Mouse (Mus musculus): ENCODE data around the gene Gm17455. TPM values are rescaled to one million over a fixed set of nuclear protein-coding genes. Genes with fewer than 3 reads are reported as not detected.

Gm17455 gene
- polyA plus RNA-seq, 1 experiment from 2014 or later, result 12.3 TPM

GRCm38 (mm10) chr10:60361615-60362309 is 37.8 kb upstream of the Gm17455 start:
- ATAC-seq (ENCODE audit: low read depth), result no peak
- Histone ChIP-seq H3K27ac (replicated peaks) (peak overlapping the region; percentile 54; the same call in 1 of the 2 replicates), H3K4me2 (no peak overlapping the region), H3K4me1 (replicated peaks) (peaks cover 44% of the 10 kb centered on the region), H3K9ac (no peak overlapping the region), H3K27me3 (no peaks in the 10 kb centered on the region), H3K9me3 (no peaks in the 10 kb centered on the region), H3K36me3 (no peaks in the 10 kb centered on the region), H3K4me3 (no peak overlapping the region)
- WGBS, result 36% methylated on average over 12 of the region's 12 CpGs

- Histone ChIP-seq H3K4me3 (no peak overlapping the region), H3K36me3 (no peaks in the 10 kb centered on the region), H3K9me3 (no peaks in the 10 kb centered on the region), H3K27me3 (no peaks in the 10 kb centered on the region), H3K27ac (replicated peaks) (peak overlapping the region; percentile 54; the same call in 1 of the 2 replicates), H3K4me2 (no peak overlapping the region), H3K4me1 (replicated peaks) (peaks cover 43% of the 10 kb centered on the region), H3K9ac (no peak overlapping the region)
- 21% methylated on average over 2 of the region's 2 CpGs for WGBS
- ATAC-seq (ENCODE audit: low read depth), result no peak
Measured at GRCm38 (mm10) chr10:60362310-60362628, 37.3 kb upstream of the Gm17455 start.

- Histone ChIP-seq H3K9ac (no peak overlapping the region), H3K9me3 (no peaks in the 10 kb centered on the region), H3K27ac (replicated peaks) (no peak overlapping the region), H3K4me1 (replicated peaks) (peaks cover 39% of the 10 kb centered on the region), H3K27me3 (no peaks in the 10 kb centered on the region), H3K4me3 (no peak overlapping the region), H3K36me3 (no peaks in the 10 kb centered on the region), H3K4me2 (no peak overlapping the region)
- no peak for ATAC-seq (ENCODE audit: low read depth)
- 66% methylated on average over 6 of the region's 6 CpGs for WGBS
Measured at GRCm38 (mm10) chr10:60363426-60363825, 36.1 kb upstream of the Gm17455 start.

- no peak for ATAC-seq (ENCODE audit: low read depth)
- no peaks in the 10 kb centered on the region for H3K36me3 ChIP-seq
- no peaks in the 10 kb centered on the region for H3K9me3 ChIP-seq
- no peak overlapping the region for H3K4me2 ChIP-seq
- WGBS, result 93% methylated on average over 1 of the region's 2 CpGs
- H3K27ac ChIP-seq (replicated peaks), result no peak overlapping the region
- H3K4me3 ChIP-seq, result no peak overlapping the region
- H3K4me1 ChIP-seq (replicated peaks), result peaks cover 26% of the 10 kb centered on the region
- H3K9ac ChIP-seq, result no peak overlapping the region
- no peaks in the 10 kb centered on the region for H3K27me3 ChIP-seq
Measured at GRCm38 (mm10) chr10:60367145-60367544, 32.4 kb upstream of the Gm17455 start.

GRCm38 (mm10) chr10:60367904-60368303 is 31.6 kb upstream of the Gm17455 start:
- no peaks in the 10 kb centered on the region for H3K36me3 ChIP-seq
- WGBS, result 83% methylated on average over 4 of the region's 4 CpGs
- H3K4me1 ChIP-seq (replicated peaks), result peaks cover 19% of the 10 kb centered on the region
- H3K27me3 ChIP-seq, result no peaks in the 10 kb centered on the region
- H3K4me3 ChIP-seq, result no peak overlapping the region
- no peaks in the 10 kb centered on the region for H3K9me3 ChIP-seq
- no peak for ATAC-seq (ENCODE audit: low read depth)
- no peak overlapping the region for H3K27ac ChIP-seq (replicated peaks)
- H3K9ac ChIP-seq, result no peak overlapping the region
- H3K4me2 ChIP-seq, result no peak overlapping the region

GRCm38 (mm10) chr10:60369405-60369804 is 30.1 kb upstream of the Gm17455 start:
- Histone ChIP-seq H3K4me1 (replicated peaks) (peaks cover 10% of the 10 kb centered on the region), H3K27me3 (no peaks in the 10 kb centered on the region), H3K36me3 (no peaks in the 10 kb centered on the region), H3K9ac (no peak overlapping the region), H3K27ac (replicated peaks) (no peak overlapping the region), H3K4me2 (no peak overlapping the region), H3K4me3 (no peak overlapping the region), H3K9me3 (no peaks in the 10 kb centered on the region)
- ATAC-seq (ENCODE audit: low read depth), result no peak
- WGBS, result 88% methylated on average over 6 of the region's 6 CpGs

- WGBS, result 54% methylated on average over 2 of the region's 2 CpGs
- Histone ChIP-seq H3K36me3 (no peaks in the 10 kb centered on the region), H3K4me2 (no peak overlapping the region), H3K9me3 (no peaks in the 10 kb centered on the region), H3K4me3 (no peak overlapping the region), H3K4me1 (replicated peaks) (peaks cover 8% of the 10 kb centered on the region), H3K27me3 (no peaks in the 10 kb centered on the region), H3K27ac (replicated peaks) (no peak overlapping the region), H3K9ac (no peak overlapping the region)
- ATAC-seq (ENCODE audit: low read depth), result no peak
Measured at GRCm38 (mm10) chr10:60370098-60370497, 29.4 kb upstream of the Gm17455 start.

- no peaks in the 10 kb centered on the region for H3K27me3 ChIP-seq
- peaks cover 8% of the 10 kb centered on the region for H3K4me1 ChIP-seq (replicated peaks)
- no peaks in the 10 kb centered on the region for H3K9me3 ChIP-seq
- no peak for ATAC-seq (ENCODE audit: low read depth)
- H3K4me2 ChIP-seq, result no peak overlapping the region
- H3K27ac ChIP-seq (replicated peaks), result no peak overlapping the region
- 65% methylated on average over 5 of the region's 5 CpGs for WGBS
- H3K4me3 ChIP-seq, result no peak overlapping the region
- no peaks in the 10 kb centered on the region for H3K36me3 ChIP-seq
- H3K9ac ChIP-seq, result no peak overlapping the region
Measured at GRCm38 (mm10) chr10:60370601-60371061, 28.9 kb upstream of the Gm17455 start.

- no peaks in the 10 kb centered on the region for H3K27me3 ChIP-seq
- H3K9ac ChIP-seq, result no peak overlapping the region
- H3K9me3 ChIP-seq, result no peaks in the 10 kb centered on the region
- no peak overlapping the region for H3K27ac ChIP-seq (replicated peaks)
- ATAC-seq (ENCODE audit: low read depth), result no peak
- H3K36me3 ChIP-seq, result no peaks in the 10 kb centered on the region
- H3K4me1 ChIP-seq (replicated peaks), result peaks cover 8% of the 10 kb centered on the region
- H3K4me2 ChIP-seq, result no peak overlapping the region
- WGBS, result 83% methylated on average over 5 of the region's 5 CpGs
- no peak overlapping the region for H3K4me3 ChIP-seq
Measured at GRCm38 (mm10) chr10:60371596-60372386, 27.7 kb upstream of the Gm17455 start.

GRCm38 (mm10) chr10:60373543-60373936 is 26.0 kb upstream of the Gm17455 start:
- Histone ChIP-seq H3K9me3 (no peaks in the 10 kb centered on the region), H3K4me1 (replicated peaks) (peaks cover 8% of the 10 kb centered on the region), H3K4me3 (no peak overlapping the region), H3K4me2 (no peak overlapping the region), H3K27me3 (no peaks in the 10 kb centered on the region), H3K36me3 (no peaks in the 10 kb centered on the region), H3K27ac (replicated peaks) (0 out of 2 replicates have a peak overlapping the region, but pooled peaks have one; percentile 18), H3K9ac (no peak overlapping the region)
- ATAC-seq (ENCODE audit: low read depth), result no peak
- 75% methylated on average over 6 of the region's 6 CpGs for WGBS

- ATAC-seq (ENCODE audit: low read depth), result no peak
- Histone ChIP-seq H3K9me3 (no peaks in the 10 kb centered on the region), H3K27me3 (no peaks in the 10 kb centered on the region), H3K4me2 (no peak overlapping the region), H3K27ac (replicated peaks) (0 out of 2 replicates have a peak overlapping the region, but pooled peaks have one; percentile 18), H3K4me3 (no peak overlapping the region), H3K9ac (no peak overlapping the region), H3K4me1 (replicated peaks) (peaks cover 8% of the 10 kb centered on the region), H3K36me3 (no peaks in the 10 kb centered on the region)
- 65% methylated on average over 8 of the region's 8 CpGs for whole genome bisulfite sequencing
Measured at GRCm38 (mm10) chr10:60373937-60374578, 25.5 kb upstream of the Gm17455 start.

- Histone ChIP-seq H3K4me3 (no peak overlapping the region), H3K9ac (no peak overlapping the region), H3K27me3 (no peaks in the 10 kb centered on the region), H3K4me1 (replicated peaks) (no peaks in the 10 kb centered on the region), H3K36me3 (no peaks in the 10 kb centered on the region), H3K9me3 (no peaks in the 10 kb centered on the region), H3K4me2 (no peak overlapping the region), H3K27ac (replicated peaks) (no peak overlapping the region)
- no peak for ATAC-seq (ENCODE audit: low read depth)
- 88% methylated on average over 16 of the region's 16 CpGs for WGBS
Measured at GRCm38 (mm10) chr10:60376704-60377103, 22.8 kb upstream of the Gm17455 start.
